Mouse (Mus musculus) thymus, postnatal 14 days (tissue): Measurements from ENCODE around the gene Wnt9a.
"Not testable (repeated sequence)": the region's sequence is repeated elsewhere in the genome, so short reads cannot be mapped to it uniquely, and the experiment has no call there.

ENCODE experiments used
- DNase-seq: peaks from one replicate; pipeline ENCODE4 v3.0.0; 2021

Wnt9a gene

GRCm38 (mm10) chr11:59306461-59307421, at the start of gene Wnt9a:
Gene Wnt9a (plus strand): TSS chr11:59306928.
- no peak for DNase-seq

- DNase-seq, result no peak
Observed at GRCm38 (mm10) chr11:59259647-59260046, 47.1 kb upstream of the Wnt9a start.

- DNase-seq, result no peak
Observed at GRCm38 (mm10) chr11:59260706-59261493, 45.8 kb upstream of the Wnt9a start.

- DNase-seq, result no peak
Observed at GRCm38 (mm10) chr11:59262308-59262707, 44.4 kb upstream of the Wnt9a start.

- DNase-seq, result no peak
Observed at GRCm38 (mm10) chr11:59263870-59264563, 42.7 kb upstream of the Wnt9a start.

- no peak for DNase-seq
Observed at GRCm38 (mm10) chr11:59264593-59264992, 42.1 kb upstream of the Wnt9a start.

GRCm38 (mm10) chr11:59265154-59265813, 41.4 kb upstream of the Wnt9a start:
- DNase-seq, result no peak

- DNase-seq, result no peak
Observed at GRCm38 (mm10) chr11:59266727-59267126, 40.0 kb upstream of the Wnt9a start.

GRCm38 (mm10) chr11:59274184-59274583, 32.5 kb upstream of the Wnt9a start:
- no peak for DNase-seq

- DNase-seq, result no peak
Observed at GRCm38 (mm10) chr11:59276877-59277276, 29.9 kb upstream of the Wnt9a start.

- no peak for DNase-seq
Observed at GRCm38 (mm10) chr11:59278047-59278446, 28.7 kb upstream of the Wnt9a start.

- no peak for DNase-seq
Observed at GRCm38 (mm10) chr11:59282111-59282510, 24.6 kb upstream of the Wnt9a start.

- DNase-seq, result no peak
Observed at GRCm38 (mm10) chr11:59282933-59283332, 23.8 kb upstream of the Wnt9a start.

- no peak for DNase-seq
Observed at GRCm38 (mm10) chr11:59284146-59284545, 22.6 kb upstream of the Wnt9a start.

- DNase-seq, result no peak
Observed at GRCm38 (mm10) chr11:59289706-59290105, 17.0 kb upstream of the Wnt9a start.

GRCm38 (mm10) chr11:59290702-59291303, 15.9 kb upstream of the Wnt9a start, which contains the start of gene Wnt3a:
Gene Wnt3a (minus strand): TSS chr11:59290752.
- DNase-seq, result no peak

GRCm38 (mm10) chr11:59293616-59294015, 13.1 kb upstream of the Wnt9a start:
- DNase-seq, result peak; percentile 59

GRCm38 (mm10) chr11:59297941-59298340, 8.8 kb upstream of the Wnt9a start:
- DNase-seq, result peak; percentile 9

GRCm38 (mm10) chr11:59300185-59300584, 6.5 kb upstream of the Wnt9a start:
- DNase-seq, result peak; percentile 47

GRCm38 (mm10) chr11:59301053-59301452, 5.7 kb upstream of the Wnt9a start:
- DNase-seq, result not testable (repeated sequence)

GRCm38 (mm10) chr11:59302700-59303569, 3.8 kb upstream of the Wnt9a start:
- peak; percentile 65 for DNase-seq
